Mouse (Mus musculus) brain, embryonic 14.5 days (tissue): ENCODE measurements around the gene Ago4. TPM values are rescaled to one million over a fixed set of nuclear protein-coding genes. Genes with fewer than 3 reads are reported as not detected.

Source experiments
- DNase-seq: peaks from one replicate; pipeline ENCODE4 v3.0.0-alpha.2; 2011; ENCODE audit warnings: low read depth
- CTCF ChIP-seq: fragments of 200-500 bp; IDR thresholded peaks from 2 replicates; pipeline ENCODE4 v1.5.1; 2012; ENCODE audit warnings: inconsistent platforms, mild to moderate bottlenecking, moderate library complexity, borderline replicate concordance; ENCODE audit not compliant: insufficient read depth, insufficient read length; ENCODE audit errors: extremely low read depth
- POLR2A ChIP-seq: fragments of 200-500 bp; IDR thresholded peaks from 2 replicates; pipeline ENCODE4 v1.6.1; 2012; ENCODE audit warnings: mild to moderate bottlenecking, inconsistent platforms, borderline replicate concordance; ENCODE audit not compliant: poor library complexity, insufficient read depth, insufficient read length, severe bottlenecking; ENCODE audit errors: extremely low read depth
- polyA plus RNA-seq: library from polyadenylated mRNA; depleted of rRNA; stranded (reverse); fragments of >200 nt; gene quantifications from 2 replicates; pipeline ENCODE4 v1.2.3, GENCODE M21; 2012; rRNA removed

Gene Ago4
- polyA plus RNA-seq, 1 experiment = 13.8 TPM

DNA sequence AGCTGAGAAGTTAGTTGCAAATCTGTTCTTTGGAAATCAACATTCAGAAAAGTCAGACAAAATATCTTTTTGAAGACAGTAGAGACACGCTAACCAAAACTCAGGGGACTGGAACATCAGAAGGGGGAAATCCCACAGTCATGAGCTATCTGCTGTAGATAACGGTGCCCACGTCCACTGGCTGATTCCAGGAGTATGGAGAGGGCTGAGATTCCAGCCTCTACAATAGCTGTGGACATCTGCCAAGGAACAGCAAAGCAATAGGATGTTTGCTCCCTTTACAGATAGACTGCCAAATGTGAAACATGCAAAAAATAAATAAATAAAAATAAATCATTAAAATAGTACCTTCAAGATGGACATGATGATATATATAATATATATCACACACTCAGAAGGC is 88.7 kb downstream of the Ago4 start:
- TF ChIP-seq CTCF (no peak), POLR2A (no peak)
- DNase-seq = no peak

Other genes starting within 250 kb of the Ago4 start
- gene Col8a2, start 246.7 kb downstream of the Ago4 start, polyA plus RNA-seq = 1.5 and 6.4 TPM in 2 replicates
- gene Adprhl2, start 211.8 kb downstream of the Ago4 start, polyA plus RNA-seq = 67.8 and 81.6 TPM in 2 replicates
- 14.8 and 21.6 TPM in 2 replicates for gene Tekt2, start 207.8 kb downstream of the Ago4 start, polyA plus RNA-seq
- gene Ago3, start 103.9 kb downstream of the Ago4 start, polyA plus RNA-seq = 6.5 and 7.6 TPM in 2 replicates
- 60.7 and 90.1 TPM in 2 replicates for gene Ago1, start 64.9 kb downstream of the Ago4 start, polyA plus RNA-seq
- 6.2 and 6.9 TPM in 2 replicates for gene Clspn, start 23.5 kb upstream of the Ago4 start, polyA plus RNA-seq
- 10.4 and 19.2 TPM in 2 replicates for gene 5730409E04Rik, start 76.3 kb upstream of the Ago4 start, polyA plus RNA-seq
- 253 and 284 TPM in 2 replicates for gene Psmb2, start 144.2 kb upstream of the Ago4 start, polyA plus RNA-seq
- gene Tfap2e, start 202.8 kb upstream of the Ago4 start, polyA plus RNA-seq = 2.7 and 3.2 TPM in 2 replicates
- gene Ncdn, start 220.0 kb upstream of the Ago4 start, polyA plus RNA-seq = 102 and 107 TPM in 2 replicates
- gene AU040320, start 220.1 kb upstream of the Ago4 start, polyA plus RNA-seq = 36.0 and 52.4 TPM in 2 replicates